Mouse (Mus musculus): ENCODE measurements around the gene Rrp7a. TPM values are rescaled to one million over a fixed set of nuclear protein-coding genes. Genes with fewer than 3 reads are reported as not detected.

The Rrp7a gene
- polyA plus RNA-seq, 1 experiment from 2014 or later: 33.7 TPM

- H3K4me3 ChIP-seq (ENCODE audit: control insufficient read depth in 1 of 2, insufficient read depth in 1 of 2, low read depth in 1 of 2, low read length in 2 of 2): no peak overlapping the region
- H3K36me3 ChIP-seq (ENCODE audit: control insufficient read depth, insufficient read depth, low read length): peaks cover 69% of the 10 kb centered on the region
- H3K4me2 ChIP-seq (ENCODE audit: low read length): no peak overlapping the region
- no peaks in the 10 kb centered on the region for H3K9me3 ChIP-seq (ENCODE audit: control insufficient read depth, low read length)
- H3K27me3 ChIP-seq (ENCODE audit: control insufficient read depth, insufficient read depth, low read length): no peaks in the 10 kb centered on the region
- WGBS: 69% methylated on average over 10 of the region's 10 CpGs
- H3K9ac ChIP-seq (ENCODE audit: low read length): no peak overlapping the region
- ATAC-seq (ENCODE audit: insufficient number of reproducible peaks, insufficient read depth, low FRiP score, low read depth): no peak
- no peak overlapping the region for H3K27ac ChIP-seq (replicated peaks in 1 of 2; ENCODE audit: control insufficient read depth in 1 of 2, insufficient read depth in 1 of 2, low read depth in 2 of 2, low read length in 2 of 2)
- peaks cover 9 to 10% of the 10 kb centered on the region in 2 experiments for H3K4me1 ChIP-seq (ENCODE audit: control insufficient read depth in 2 of 2, insufficient read depth in 2 of 2, low read length in 2 of 2)
Observed at GRCm38 (mm10) chr15:83161062-83161748, 38.6 kb upstream of the Rrp7a start.

GRCm38 (mm10) chr15:83160561-83160960, 38.0 kb upstream of the Rrp7a start:
- H3K4me1 ChIP-seq (ENCODE audit: control insufficient read depth in 2 of 2, insufficient read depth in 2 of 2, low read length in 2 of 2): peaks cover 7 to 8% of the 10 kb centered on the region in 2 experiments
- no peak for ATAC-seq (ENCODE audit: insufficient number of reproducible peaks, insufficient read depth, low FRiP score, low read depth)
- H3K4me2 ChIP-seq (ENCODE audit: low read length): no peak overlapping the region
- no peak overlapping the region for H3K9ac ChIP-seq (ENCODE audit: low read length)
- H3K36me3 ChIP-seq (ENCODE audit: control insufficient read depth, insufficient read depth, low read length): peaks cover 69% of the 10 kb centered on the region
- no peak overlapping the region for H3K27ac ChIP-seq (replicated peaks in 1 of 2; ENCODE audit: control insufficient read depth in 1 of 2, insufficient read depth in 1 of 2, low read depth in 2 of 2, low read length in 2 of 2)
- H3K9me3 ChIP-seq (ENCODE audit: control insufficient read depth, low read length): no peaks in the 10 kb centered on the region
- 89% methylated on average over 4 of the region's 4 CpGs for WGBS
- H3K4me3 ChIP-seq (ENCODE audit: control insufficient read depth in 1 of 2, insufficient read depth in 1 of 2, low read depth in 1 of 2, low read length in 2 of 2): no peak overlapping the region
- H3K27me3 ChIP-seq (ENCODE audit: control insufficient read depth, insufficient read depth, low read length): no peaks in the 10 kb centered on the region

GRCm38 (mm10) chr15:83159823-83160222, 37.2 kb upstream of the Rrp7a start:
- Histone ChIP-seq H3K9me3 (ENCODE audit: control insufficient read depth, low read length) (no peaks in the 10 kb centered on the region), H3K4me1 (ENCODE audit: control insufficient read depth in 2 of 2, insufficient read depth in 2 of 2, low read length in 2 of 2) (peaks cover 2 to 3% of the 10 kb centered on the region in 2 experiments; a peak in 3 of 4 replicates), H3K9ac (ENCODE audit: low read length) (no peak overlapping the region), H3K36me3 (ENCODE audit: control insufficient read depth, insufficient read depth, low read length) (peaks cover 72% of the 10 kb centered on the region), H3K27ac (replicated peaks in 1 of 2; ENCODE audit: control insufficient read depth in 1 of 2, insufficient read depth in 1 of 2, low read depth in 2 of 2, low read length in 2 of 2) (no peak overlapping the region), H3K27me3 (ENCODE audit: control insufficient read depth, insufficient read depth, low read length) (no peaks in the 10 kb centered on the region), H3K4me3 (ENCODE audit: control insufficient read depth in 1 of 2, insufficient read depth in 1 of 2, low read depth in 1 of 2, low read length in 2 of 2) (no peak overlapping the region), H3K4me2 (ENCODE audit: low read length) (no peak overlapping the region)
- no peak for ATAC-seq (ENCODE audit: insufficient number of reproducible peaks, insufficient read depth, low FRiP score, low read depth)
- WGBS: 94% methylated on average over 9 of the region's 9 CpGs

- Histone ChIP-seq H3K4me2 (ENCODE audit: low read length) (no peak overlapping the region), H3K36me3 (ENCODE audit: control insufficient read depth, insufficient read depth, low read length) (peaks cover 80% of the 10 kb centered on the region), H3K4me3 (ENCODE audit: control insufficient read depth in 1 of 2, insufficient read depth in 1 of 2, low read depth in 1 of 2, low read length in 2 of 2) (no peak overlapping the region), H3K27ac (replicated peaks in 1 of 2; ENCODE audit: control insufficient read depth in 1 of 2, insufficient read depth in 1 of 2, low read depth in 2 of 2, low read length in 2 of 2) (no peak overlapping the region), H3K9me3 (ENCODE audit: control insufficient read depth, low read length) (no peaks in the 10 kb centered on the region), H3K4me1 (ENCODE audit: control insufficient read depth in 2 of 2, insufficient read depth in 2 of 2, low read length in 2 of 2) (0 out of 4 replicates have a peak, but pooled peaks cover 0 to 2% of the 10 kb centered on the region in 2 experiments), H3K27me3 (ENCODE audit: control insufficient read depth, insufficient read depth, low read length) (no peaks in the 10 kb centered on the region), H3K9ac (ENCODE audit: low read length) (no peak overlapping the region)
- no peak for ATAC-seq (ENCODE audit: insufficient number of reproducible peaks, insufficient read depth, low FRiP score, low read depth)
- 88% methylated on average over 7 of the region's 7 CpGs for WGBS
Observed at GRCm38 (mm10) chr15:83158587-83159160, 36.1 kb upstream of the Rrp7a start.

GRCm38 (mm10) chr15:83157667-83158064, 35.1 kb upstream of the Rrp7a start:
- 0 out of 4 replicates have a peak, but pooled peaks cover 0 to 2% of the 10 kb centered on the region in 2 experiments for H3K4me1 ChIP-seq (ENCODE audit: control insufficient read depth in 2 of 2, insufficient read depth in 2 of 2, low read length in 2 of 2)
- H3K9ac ChIP-seq (ENCODE audit: low read length): no peak overlapping the region
- H3K36me3 ChIP-seq (ENCODE audit: control insufficient read depth, insufficient read depth, low read length): peaks cover 83% of the 10 kb centered on the region
- H3K27ac ChIP-seq (replicated peaks in 1 of 2; ENCODE audit: control insufficient read depth in 1 of 2, insufficient read depth in 1 of 2, low read depth in 2 of 2, low read length in 2 of 2): no peak overlapping the region
- no peaks in the 10 kb centered on the region for H3K27me3 ChIP-seq (ENCODE audit: control insufficient read depth, insufficient read depth, low read length)
- no peaks in the 10 kb centered on the region for H3K9me3 ChIP-seq (ENCODE audit: control insufficient read depth, low read length)
- no peak overlapping the region for H3K4me2 ChIP-seq (ENCODE audit: low read length)
- no peak for ATAC-seq (ENCODE audit: insufficient number of reproducible peaks, insufficient read depth, low FRiP score, low read depth)
- 96% methylated on average over 6 of the region's 6 CpGs for WGBS
- H3K4me3 ChIP-seq (ENCODE audit: control insufficient read depth in 1 of 2, insufficient read depth in 1 of 2, low read depth in 1 of 2, low read length in 2 of 2): no peak overlapping the region

GRCm38 (mm10) chr15:83156929-83157666, 34.5 kb upstream of the Rrp7a start:
- no peak overlapping the region for H3K27ac ChIP-seq (replicated peaks in 1 of 2; ENCODE audit: control insufficient read depth in 1 of 2, insufficient read depth in 1 of 2, low read depth in 2 of 2, low read length in 2 of 2)
- no peak overlapping the region for H3K4me3 ChIP-seq (ENCODE audit: control insufficient read depth in 1 of 2, insufficient read depth in 1 of 2, low read depth in 1 of 2, low read length in 2 of 2)
- peaks cover 78% of the 10 kb centered on the region for H3K36me3 ChIP-seq (ENCODE audit: control insufficient read depth, insufficient read depth, low read length)
- H3K27me3 ChIP-seq (ENCODE audit: control insufficient read depth, insufficient read depth, low read length): no peaks in the 10 kb centered on the region
- no peak overlapping the region for H3K4me2 ChIP-seq (ENCODE audit: low read length)
- no peaks in the 10 kb centered on the region for H3K9me3 ChIP-seq (ENCODE audit: control insufficient read depth, low read length)
- 69% methylated on average over 11 of the region's 11 CpGs for WGBS
- no peak overlapping the region for H3K9ac ChIP-seq (ENCODE audit: low read length)
- no peak for ATAC-seq (ENCODE audit: insufficient number of reproducible peaks, insufficient read depth, low FRiP score, low read depth)
- 0 out of 4 replicates have a peak, but pooled peaks cover 0 to 2% of the 10 kb centered on the region in 2 experiments for H3K4me1 ChIP-seq (ENCODE audit: control insufficient read depth in 2 of 2, insufficient read depth in 2 of 2, low read length in 2 of 2)

- no peaks in the 10 kb centered on the region for H3K27me3 ChIP-seq (ENCODE audit: control insufficient read depth, insufficient read depth, low read length)
- H3K4me3 ChIP-seq (ENCODE audit: control insufficient read depth in 1 of 2, insufficient read depth in 1 of 2, low read depth in 1 of 2, low read length in 2 of 2): no peak overlapping the region
- no peak overlapping the region for H3K27ac ChIP-seq (replicated peaks in 1 of 2; ENCODE audit: control insufficient read depth in 1 of 2, insufficient read depth in 1 of 2, low read depth in 2 of 2, low read length in 2 of 2)
- no peak overlapping the region for H3K4me2 ChIP-seq (ENCODE audit: low read length)
- no peaks in the 10 kb centered on the region for H3K9me3 ChIP-seq (ENCODE audit: control insufficient read depth, low read length)
- 0 out of 4 replicates have a peak, but pooled peaks cover 0 to 2% of the 10 kb centered on the region in 2 experiments for H3K4me1 ChIP-seq (ENCODE audit: control insufficient read depth in 2 of 2, insufficient read depth in 2 of 2, low read length in 2 of 2)
- H3K36me3 ChIP-seq (ENCODE audit: control insufficient read depth, insufficient read depth, low read length): peaks cover 66% of the 10 kb centered on the region
- H3K9ac ChIP-seq (ENCODE audit: low read length): no peak overlapping the region
- no peak for ATAC-seq (ENCODE audit: insufficient number of reproducible peaks, insufficient read depth, low FRiP score, low read depth)
- 73% methylated on average over 6 of the region's 6 CpGs for WGBS
Observed at GRCm38 (mm10) chr15:83155672-83156419, 33.2 kb upstream of the Rrp7a start.
